Mouse (Mus musculus) CD4-positive helper T cell, adult 2 months (primary cell): ENCODE measurements around the gene Miga2.
"Not testable (repeated sequence)": the region's sequence is repeated elsewhere in the genome, so short reads cannot be mapped to it uniquely, and the experiment has no call there.

Experiments used
- DNase-seq: peaks from one replicate; pipeline ENCODE4 v3.0.0-alpha.2; 2012; ENCODE audit warnings: low read depth, missing footprints, low spot score

Miga2 gene

GRCm38 (mm10) chr2:30397986-30398512 is 34.0 kb downstream of the Miga2 start:
- DNase-seq = no peak

DNA sequence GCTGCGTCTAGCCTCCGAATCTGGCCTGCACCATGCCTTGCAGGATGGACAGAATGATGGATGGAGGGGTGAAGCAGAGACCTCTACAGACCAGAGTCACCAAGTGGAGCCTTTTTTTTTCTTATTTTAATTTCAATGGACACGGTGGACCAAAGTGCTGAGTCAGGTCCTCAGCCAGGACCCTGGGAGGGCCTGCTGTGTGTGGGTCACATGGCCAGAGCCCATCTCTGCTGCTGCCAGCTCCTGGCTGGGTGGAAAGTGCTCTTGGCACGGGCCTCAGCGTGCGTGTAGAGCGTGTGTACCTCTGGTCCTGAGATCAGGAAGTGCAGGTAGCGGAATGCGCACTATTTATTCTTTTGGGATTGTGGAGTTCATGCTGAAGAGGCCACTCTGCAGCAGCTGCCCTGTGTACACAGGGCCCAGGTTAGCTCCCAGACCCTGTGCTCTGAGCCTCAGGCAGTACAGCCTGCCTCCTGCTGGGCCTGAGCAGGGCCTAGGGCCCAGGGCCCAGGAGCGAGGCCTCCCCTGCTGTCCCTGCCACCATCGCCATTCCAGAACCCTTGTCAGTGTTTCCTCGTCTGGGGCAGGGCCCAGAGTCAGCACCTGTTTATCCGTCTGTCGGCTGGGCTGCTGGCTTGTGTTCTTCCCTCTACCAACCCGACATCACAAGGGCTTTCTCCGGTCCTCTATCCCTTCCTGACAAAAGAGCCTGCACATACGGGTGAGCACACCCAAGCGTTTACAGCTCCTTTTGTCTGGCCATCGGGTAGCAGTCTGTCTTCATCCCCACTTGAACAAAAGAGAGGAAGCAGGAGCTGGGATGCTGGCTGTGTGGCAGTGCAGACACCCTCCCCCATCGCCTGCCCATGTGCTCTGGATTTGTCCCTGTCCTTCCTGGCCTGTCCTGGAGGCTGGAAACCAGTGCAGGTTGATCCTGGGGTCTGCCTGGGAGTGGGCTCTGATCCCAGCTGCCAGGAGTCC is 35.4 kb downstream of the Miga2 start:
- DNase-seq = no peak

DNA sequence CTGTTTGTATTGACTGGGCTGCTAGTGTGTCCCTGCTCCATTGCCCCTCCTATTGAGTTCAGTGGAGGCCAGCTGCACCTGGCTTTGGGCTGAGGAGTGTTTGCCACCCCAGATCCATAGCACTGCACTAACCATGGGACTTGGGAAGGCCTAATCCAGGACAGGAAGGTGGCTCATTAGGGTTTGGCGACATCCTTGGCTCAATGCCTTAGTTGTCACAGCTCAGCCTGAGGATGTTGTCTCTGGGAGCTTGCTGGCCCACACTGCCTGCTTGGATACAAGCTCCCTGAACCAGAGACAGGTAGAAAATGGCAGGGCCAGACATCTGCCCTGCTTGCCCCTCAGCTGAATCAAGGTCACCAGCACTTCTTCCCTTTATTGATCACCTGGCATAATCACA is 37.5 kb downstream of the Miga2 start:
- DNase-seq = no peak

DNA sequence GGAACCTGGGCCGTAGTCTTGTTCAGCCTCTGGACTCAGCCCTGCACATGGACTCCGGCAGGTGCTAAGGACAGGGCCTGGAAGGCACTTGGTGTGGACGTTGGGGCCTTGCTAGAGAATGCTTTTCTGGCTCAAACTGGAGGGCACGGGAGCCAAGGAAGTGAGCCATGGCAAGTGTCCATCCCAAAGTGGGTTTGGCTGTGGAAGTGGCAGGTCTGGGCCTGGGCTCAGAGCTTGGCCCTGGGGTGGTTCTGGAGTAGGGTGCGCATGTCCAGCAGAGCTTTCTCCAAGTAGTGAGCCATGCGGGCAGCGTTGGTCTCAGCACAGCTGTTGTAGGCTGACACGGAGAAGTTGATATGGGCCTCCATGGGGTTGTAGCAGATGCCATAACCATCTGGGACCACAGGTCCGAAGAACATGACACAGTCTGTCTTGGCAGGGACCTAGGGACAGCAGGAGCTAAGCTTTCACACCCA is 38.4 kb downstream of the Miga2 start:
- DNase-seq = no peak

GRCm38 (mm10) chr2:30402843-30403242 is 38.8 kb downstream of the Miga2 start:
- no peak for DNase-seq

GRCm38 (mm10) chr2:30403870-30404269 is 39.8 kb downstream of the Miga2 start:
- no peak for DNase-seq

DNA sequence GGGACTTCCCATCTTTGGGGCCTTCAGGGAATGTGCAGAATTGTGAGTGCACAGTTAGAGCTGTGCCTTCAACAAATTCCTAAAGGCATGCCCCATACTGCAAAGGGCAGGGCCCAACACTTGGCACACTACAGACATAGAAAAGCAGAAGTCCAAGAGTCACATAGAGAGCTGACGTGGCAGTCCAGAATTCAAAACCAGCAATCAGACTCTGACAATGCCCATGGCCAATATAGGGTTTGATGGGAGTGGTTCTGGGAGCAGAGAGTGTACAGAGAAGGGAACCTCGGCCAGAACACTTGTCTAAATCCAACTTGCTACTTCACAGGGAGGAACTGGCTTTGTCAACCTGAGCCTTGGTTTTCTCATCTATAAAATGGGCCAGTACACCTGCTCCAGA is 43.2 kb downstream of the Miga2 start:
- DNase-seq = no peak

DNA sequence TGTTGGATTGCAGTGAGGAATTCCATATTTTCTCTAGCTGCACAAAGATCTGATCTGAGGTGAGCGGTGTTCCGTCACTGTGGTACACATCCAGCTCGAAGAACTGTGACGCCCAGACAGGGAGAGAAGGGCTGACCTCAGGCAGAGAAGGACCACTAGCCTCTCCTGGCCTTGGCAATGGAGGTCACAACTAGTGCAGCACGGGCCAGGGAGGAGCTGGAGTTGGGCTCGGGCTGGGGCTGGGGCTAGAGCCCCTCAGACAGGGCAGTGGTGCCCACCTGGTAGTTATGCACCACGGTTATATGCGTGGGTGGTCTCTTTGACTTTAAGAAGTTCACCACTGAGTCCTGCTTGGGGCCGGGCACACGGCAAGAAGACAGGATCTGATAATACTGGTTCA is 43.7 kb downstream of the Miga2 start:
- no peak for DNase-seq

DNA sequence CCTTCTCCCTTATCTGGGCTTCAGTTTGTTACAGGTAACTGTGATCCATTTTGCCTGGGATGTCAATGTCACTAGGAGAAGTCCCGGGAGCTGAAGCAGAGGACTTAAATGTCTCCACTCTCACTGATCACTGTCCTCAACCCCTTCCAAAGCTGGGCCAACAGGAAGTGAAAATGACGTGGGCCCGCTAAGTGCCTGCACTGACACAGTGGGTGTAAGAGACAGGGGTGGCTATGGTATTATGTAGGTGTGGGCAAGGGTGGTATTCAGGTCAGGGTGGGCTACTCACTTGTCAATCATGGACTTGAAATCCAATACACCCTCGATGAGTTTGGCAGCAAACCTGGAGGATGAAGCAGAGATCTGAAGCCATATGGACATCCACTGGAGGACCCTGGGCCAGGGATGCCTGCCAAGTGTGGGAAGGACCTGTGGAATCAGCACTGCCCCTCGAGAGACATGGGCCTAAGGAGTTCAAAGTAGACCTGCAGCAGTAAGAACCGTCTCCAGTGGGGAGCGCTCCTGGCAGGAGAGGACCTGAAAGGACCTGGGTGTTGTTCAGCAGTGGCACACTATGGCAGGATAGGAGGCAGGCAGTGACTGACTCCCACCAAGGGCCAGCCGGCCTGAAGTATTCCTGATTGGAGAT is 44.5 kb downstream of the Miga2 start:
- no peak for DNase-seq

DNA sequence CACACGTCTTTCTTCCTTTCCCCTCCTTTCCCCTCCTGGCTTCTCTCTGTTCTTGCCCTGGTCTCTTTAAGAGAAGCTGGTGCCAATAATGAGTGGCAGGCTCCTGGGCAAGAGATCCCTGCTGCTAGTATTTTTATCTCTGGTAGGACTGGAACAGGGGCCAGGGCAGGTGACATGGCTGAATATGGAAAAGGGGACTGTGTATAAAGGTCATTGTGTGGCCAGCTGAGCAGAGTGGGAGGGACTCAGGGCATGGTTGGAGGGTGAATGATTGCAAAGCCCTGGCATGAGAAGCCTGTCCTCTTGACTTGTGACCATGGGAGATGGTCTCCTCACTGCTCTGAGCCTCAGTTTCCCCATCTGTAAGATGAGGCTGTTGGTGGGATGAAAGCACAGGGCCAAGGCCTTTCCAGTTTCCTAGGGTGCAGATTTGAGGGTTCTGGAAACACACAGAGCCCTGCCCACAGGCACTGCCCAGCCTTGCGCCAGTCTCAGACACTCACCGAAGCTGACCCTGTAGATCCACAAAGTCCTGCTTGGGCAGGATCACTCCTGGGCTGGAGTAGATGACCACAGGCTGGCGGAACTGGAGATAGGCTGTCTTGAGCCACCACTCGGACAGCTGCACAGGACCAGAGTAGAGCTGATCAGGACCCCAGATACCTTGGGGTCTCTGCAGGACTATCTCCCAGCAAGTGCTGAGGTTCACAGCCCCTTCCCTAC is 45.6 kb downstream of the Miga2 start:
- DNase-seq = no peak

DNA sequence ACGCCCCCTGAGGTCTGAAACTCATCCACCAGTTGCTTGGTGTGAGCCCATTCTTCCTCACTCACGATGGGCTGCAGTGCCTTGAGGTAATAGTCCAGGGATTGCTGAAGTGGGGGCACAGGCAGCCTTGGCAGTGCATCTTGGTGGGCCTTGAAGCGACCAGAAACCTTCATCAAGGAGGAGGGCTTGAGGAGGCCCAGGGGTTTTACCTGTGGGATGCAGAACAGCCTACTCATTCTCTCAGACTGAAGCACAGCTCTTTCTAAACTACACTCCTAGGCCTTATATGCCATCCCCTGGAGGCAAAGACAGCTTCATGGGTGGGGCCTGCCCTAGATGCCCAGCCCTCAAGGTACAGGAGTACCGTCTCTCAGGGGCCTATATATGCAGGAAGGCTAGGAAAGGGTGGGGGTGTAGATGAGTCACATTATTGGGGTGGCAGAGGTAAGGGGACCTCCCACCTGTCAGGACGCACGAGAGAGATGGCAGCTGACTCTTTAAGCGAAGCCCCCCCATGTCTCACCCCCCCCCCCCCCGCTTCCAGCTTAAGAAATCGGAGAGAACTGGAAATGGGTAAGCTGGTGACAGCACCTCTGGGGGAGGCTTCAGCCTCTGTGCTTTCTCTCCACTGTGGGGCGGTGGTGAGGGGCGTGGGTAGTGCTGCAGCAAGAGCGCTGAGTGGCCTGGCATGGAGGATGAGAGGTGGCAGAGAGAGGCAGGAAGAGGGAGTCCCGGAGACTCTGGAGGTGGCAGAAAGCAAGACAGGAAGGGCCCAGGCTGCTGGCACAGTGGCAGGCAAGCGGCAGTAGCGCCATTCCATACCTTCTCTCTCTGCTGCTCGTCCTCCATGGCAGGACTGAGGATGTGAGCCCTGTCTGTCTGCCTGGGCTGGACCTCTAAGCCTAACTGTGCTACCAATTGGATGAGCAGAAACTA is 49.3 kb downstream of the Miga2 start:
- DNase-seq = no peak

DNA sequence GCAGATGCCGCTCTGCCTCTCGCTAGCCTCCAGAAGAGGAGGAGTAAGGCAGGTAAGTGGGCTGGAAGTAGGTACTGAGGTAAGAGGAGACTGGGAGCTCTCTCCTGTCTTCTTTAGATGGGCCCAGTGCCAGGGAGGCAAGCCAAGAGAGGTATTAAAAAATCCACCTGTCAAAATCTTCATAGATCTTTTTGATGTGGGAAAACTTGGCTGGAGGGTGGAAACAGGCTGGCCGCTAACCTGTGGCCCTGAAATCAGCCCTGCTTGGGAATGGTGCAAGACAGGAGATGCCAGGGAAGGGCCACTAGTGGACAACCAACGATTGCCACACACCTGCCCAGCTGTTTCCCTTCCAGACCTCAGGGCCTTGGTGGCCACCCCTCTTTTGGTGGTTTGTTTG is 50.1 kb downstream of the Miga2 start:
- DNase-seq = no peak

DNA sequence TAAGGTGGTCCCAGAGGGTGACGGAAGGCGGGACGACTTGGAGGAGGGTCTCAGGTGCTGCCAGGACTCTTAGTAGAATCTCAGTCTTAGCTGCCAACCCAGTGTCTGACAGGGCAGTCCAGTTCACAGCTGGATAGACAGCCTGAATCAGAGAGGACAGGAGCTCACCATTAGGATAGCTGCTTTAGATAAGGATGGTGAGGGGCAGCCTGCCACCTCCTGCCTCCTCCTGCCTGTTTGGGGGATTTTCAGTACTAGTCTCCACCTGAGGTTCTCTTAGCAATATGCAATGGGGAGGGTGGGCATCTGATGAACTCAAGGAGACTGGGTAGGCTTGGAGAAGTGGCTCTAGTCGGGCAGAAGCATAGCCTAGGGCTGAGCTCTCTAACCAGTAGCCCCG is 50.6 kb downstream of the Miga2 start:
- DNase-seq = no peak

DNA sequence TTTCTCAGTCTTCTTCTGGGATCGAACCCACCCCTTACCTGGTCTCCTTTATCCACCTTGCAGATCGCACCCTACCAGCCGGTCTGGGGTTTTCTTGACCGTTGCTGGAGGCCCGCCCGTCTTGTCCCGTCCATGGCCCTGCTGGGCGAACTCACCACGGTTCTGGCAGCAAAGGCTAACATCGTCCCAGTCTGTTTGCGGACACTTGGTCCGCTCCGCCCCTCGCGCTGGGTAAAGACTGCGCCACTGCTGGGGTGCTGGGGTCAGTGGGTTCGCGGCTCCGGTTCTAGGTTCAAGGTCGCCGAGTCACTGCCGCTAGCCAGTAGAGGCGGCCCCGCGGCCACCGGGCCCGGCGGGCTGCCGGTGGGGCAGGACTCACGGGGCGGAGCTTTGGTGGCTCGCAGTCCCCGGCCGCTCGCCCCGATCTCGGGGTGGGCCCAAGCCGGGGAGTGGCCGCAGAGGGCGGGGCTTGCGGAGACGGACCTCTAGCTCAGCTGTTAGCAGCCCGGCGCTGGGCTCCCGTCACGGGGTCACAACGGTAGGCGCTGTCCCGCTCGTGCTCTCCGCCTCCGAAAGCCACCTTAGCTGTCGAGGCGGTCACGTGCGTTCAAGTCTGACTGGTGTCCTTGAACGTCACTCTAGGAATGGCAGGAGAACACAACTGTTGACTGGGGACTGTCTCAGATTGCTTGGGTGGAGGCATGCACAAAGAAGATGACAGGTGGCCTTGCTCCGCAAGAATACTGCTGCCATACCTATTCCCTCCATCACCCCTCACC is 51.3 kb downstream of the Miga2 start, which contains the start of gene Crat:
Gene Crat, minus strand, starts transcription at position 657 of the 779 bp plus-strand sequence.
- DNase-seq = no peak

- DNase-seq = peak; percentile 96
Observed at GRCm38 (mm10) chr2:30415936-30416648, 52.1 kb downstream of the Miga2 start, which contains the start of gene Ptpa. TSS of gene Ptpa (plus strand) at chr2:30416039.

GRCm38 (mm10) chr2:30416649-30416965 is 52.6 kb downstream of the Miga2 start:
- DNase-seq = no peak

GRCm38 (mm10) chr2:30417154-30417553 is 53.1 kb downstream of the Miga2 start:
- DNase-seq = not testable (repeated sequence)

GRCm38 (mm10) chr2:30417595-30418165 is 53.6 kb downstream of the Miga2 start:
- no peak for DNase-seq

GRCm38 (mm10) chr2:30418259-30418658 is 54.2 kb downstream of the Miga2 start:
- DNase-seq = no peak
